Mouse (Mus musculus): ENCODE data around the gene Slco3a1. TPM values are rescaled to one million over a fixed set of nuclear protein-coding genes. Genes with fewer than 3 reads are reported as not detected.
A peak's percentile ranks its signal among the peaks of the same experiment; 100 is the strongest.

Gene Slco3a1
- polyA plus RNA-seq, 1 experiment from 2014 or later, result 19.6 TPM

GRCm38 (mm10) chr7:74487727-74488126, 66.9 kb downstream of the Slco3a1 start:
- no peak overlapping the region for H3K4me3 ChIP-seq (ENCODE audit: low read length)
- WGBS, result 68% methylated on average over 3 of the region's 3 CpGs
- no peak overlapping the region for H3K4me2 ChIP-seq (replicated peaks; ENCODE audit: low read depth, low read length)
- H3K4me1 ChIP-seq (ENCODE audit: control insufficient read depth, insufficient read depth, low read length), result peaks cover 10% of the 10 kb centered on the region
- H3K27ac ChIP-seq (ENCODE audit: low read depth, low read length), result no peak overlapping the region
- no peaks in the 10 kb centered on the region for H3K9me3 ChIP-seq (ENCODE audit: control insufficient read depth, low read length)
- H3K9ac ChIP-seq (ENCODE audit: low read depth, low read length), result no peak overlapping the region
- no peaks in the 10 kb centered on the region for H3K36me3 ChIP-seq (ENCODE audit: control insufficient read depth, insufficient read depth, low read length)
- no peak for ATAC-seq (ENCODE audit: low FRiP score, low TSS enrichment)
- H3K27me3 ChIP-seq (ENCODE audit: control insufficient read depth, insufficient read depth, low read length), result no peaks in the 10 kb centered on the region

DNA sequence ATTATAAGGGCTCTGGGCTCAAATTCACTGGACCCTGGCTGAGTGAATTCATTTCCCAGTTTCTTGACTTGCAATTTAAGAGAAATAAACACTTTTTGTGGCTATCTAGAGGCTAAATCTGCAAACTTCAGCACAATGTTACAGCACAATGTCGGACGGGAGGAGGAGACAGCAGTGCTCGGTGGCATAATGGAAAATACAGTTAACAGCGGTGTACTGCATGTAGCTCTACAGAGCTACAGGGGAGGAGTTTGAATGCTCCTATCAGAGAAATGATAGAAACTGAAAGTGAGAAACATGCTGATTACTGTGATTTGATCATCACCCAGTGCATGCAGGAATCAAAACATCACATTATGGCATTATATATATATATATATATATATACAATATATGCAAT, 68.5 kb downstream of the Slco3a1 start:
- Histone ChIP-seq H3K9ac (ENCODE audit: low read depth, low read length) (no peak overlapping the region), H3K4me3 (ENCODE audit: low read length) (no peak overlapping the region), H3K4me2 (replicated peaks; ENCODE audit: low read depth, low read length) (no peak overlapping the region), H3K36me3 (ENCODE audit: control insufficient read depth, insufficient read depth, low read length) (no peaks in the 10 kb centered on the region), H3K9me3 (ENCODE audit: control insufficient read depth, low read length) (no peaks in the 10 kb centered on the region), H3K4me1 (ENCODE audit: control insufficient read depth, insufficient read depth, low read length) (peaks cover 17% of the 10 kb centered on the region), H3K27ac (ENCODE audit: low read depth, low read length) (no peak overlapping the region), H3K27me3 (ENCODE audit: control insufficient read depth, insufficient read depth, low read length) (no peaks in the 10 kb centered on the region)
- ATAC-seq (ENCODE audit: low FRiP score, low TSS enrichment), result no peak
- 88% methylated on average over 4 of the region's 4 CpGs for WGBS

DNA sequence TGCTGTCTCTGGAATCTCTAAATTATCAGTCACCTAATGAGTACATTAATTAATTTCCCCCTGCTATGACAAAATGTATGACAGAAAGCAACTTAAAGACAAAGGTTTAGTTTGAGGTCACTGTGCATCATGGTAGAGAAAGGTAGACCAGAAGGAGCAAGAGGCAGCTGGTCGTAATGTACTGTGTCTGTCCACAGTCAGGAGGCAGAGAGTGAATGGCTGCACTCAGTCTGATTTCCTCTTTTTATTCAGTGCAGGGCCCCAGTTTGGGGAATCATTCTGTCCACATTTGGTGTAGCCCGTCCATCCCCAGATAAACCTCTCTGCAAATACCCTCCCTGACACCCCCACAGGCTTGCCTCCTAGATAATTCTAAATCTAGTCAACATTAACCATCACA, 68.9 kb downstream of the Slco3a1 start:
- H3K9me3 ChIP-seq (ENCODE audit: control insufficient read depth, low read length), result no peaks in the 10 kb centered on the region
- H3K9ac ChIP-seq (ENCODE audit: low read depth, low read length), result no peak overlapping the region
- 90% methylated on average over 2 of the region's 2 CpGs for WGBS

GRCm38 (mm10) chr7:74484024-74484385, 70.6 kb downstream of the Slco3a1 start:
- H3K4me3 ChIP-seq (ENCODE audit: low read length), result no peak overlapping the region
- H3K36me3 ChIP-seq (ENCODE audit: control insufficient read depth, insufficient read depth, low read length), result no peaks in the 10 kb centered on the region
- no peaks in the 10 kb centered on the region for H3K9me3 ChIP-seq (ENCODE audit: control insufficient read depth, low read length)
- peaks cover 23% of the 10 kb centered on the region for H3K4me1 ChIP-seq (ENCODE audit: control insufficient read depth, insufficient read depth, low read length)
- no peak overlapping the region for H3K4me2 ChIP-seq (replicated peaks; ENCODE audit: low read depth, low read length)
- H3K27ac ChIP-seq (ENCODE audit: low read depth, low read length), result no peak overlapping the region
- H3K9ac ChIP-seq (ENCODE audit: low read depth, low read length), result no peak overlapping the region
- no peak for ATAC-seq (ENCODE audit: low FRiP score, low TSS enrichment)
- H3K27me3 ChIP-seq (ENCODE audit: control insufficient read depth, insufficient read depth, low read length), result no peaks in the 10 kb centered on the region
- 81% methylated on average over 2 of the region's 2 CpGs for WGBS

More for the DNA sequence above, 68.9 kb downstream of the Slco3a1 start:
- Histone ChIP-seq H3K36me3 (ENCODE audit: control insufficient read depth, insufficient read depth, low read length) (no peaks in the 10 kb centered on the region), H3K4me3 (ENCODE audit: low read length) (no peak overlapping the region), H3K27me3 (ENCODE audit: control insufficient read depth, insufficient read depth, low read length) (no peaks in the 10 kb centered on the region), H3K4me1 (ENCODE audit: control insufficient read depth, insufficient read depth, low read length) (peaks cover 21% of the 10 kb centered on the region), H3K27ac (ENCODE audit: low read depth, low read length) (no peak overlapping the region), H3K4me2 (replicated peaks; ENCODE audit: low read depth, low read length) (no peak overlapping the region)
- ATAC-seq (ENCODE audit: low FRiP score, low TSS enrichment), result no peak

GRCm38 (mm10) chr7:74483294-74484023, 71.1 kb downstream of the Slco3a1 start:
- Histone ChIP-seq H3K9ac (ENCODE audit: low read depth, low read length) (no peak overlapping the region), H3K4me3 (ENCODE audit: low read length) (no peak overlapping the region), H3K4me1 (ENCODE audit: control insufficient read depth, insufficient read depth, low read length) (peaks cover 23% of the 10 kb centered on the region), H3K4me2 (replicated peaks; ENCODE audit: low read depth, low read length) (no peak overlapping the region), H3K36me3 (ENCODE audit: control insufficient read depth, insufficient read depth, low read length) (no peaks in the 10 kb centered on the region), H3K27me3 (ENCODE audit: control insufficient read depth, insufficient read depth, low read length) (no peaks in the 10 kb centered on the region), H3K9me3 (ENCODE audit: control insufficient read depth, low read length) (no peaks in the 10 kb centered on the region), H3K27ac (ENCODE audit: low read depth, low read length) (no peak overlapping the region)
- peak; percentile 75 for ATAC-seq (ENCODE audit: low FRiP score, low TSS enrichment)
- 24% methylated on average over 3 of the region's 3 CpGs for WGBS

GRCm38 (mm10) chr7:74471740-74472139, 82.8 kb downstream of the Slco3a1 start:
- no peak for ATAC-seq (ENCODE audit: low FRiP score, low TSS enrichment)

DNA sequence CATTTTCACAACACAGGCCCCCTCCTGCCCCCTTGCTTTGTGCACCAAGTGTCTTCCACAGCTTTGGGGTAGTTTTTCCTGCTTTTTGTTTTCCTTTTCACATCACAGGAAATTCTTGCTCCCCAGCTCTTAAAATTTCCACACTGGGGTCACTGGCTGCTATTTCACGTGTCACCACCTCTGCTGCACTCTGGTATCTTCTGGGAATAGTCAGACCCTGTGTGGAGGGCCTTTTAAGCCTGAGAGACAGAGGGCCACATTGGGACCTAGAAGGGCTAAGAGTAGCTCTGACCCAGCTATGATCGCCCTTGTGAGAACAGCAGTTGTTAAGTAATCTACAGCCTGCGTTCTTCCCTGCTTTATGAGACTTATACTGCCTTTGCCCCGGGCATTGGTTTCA, 87.7 kb downstream of the Slco3a1 start:
- Histone ChIP-seq H3K9me3 (ENCODE audit: control insufficient read depth, low read length) (no peaks in the 10 kb centered on the region), H3K27ac (ENCODE audit: low read depth, low read length) (no peak overlapping the region; the same call in 1 of the 2 replicates), H3K4me2 (replicated peaks; ENCODE audit: low read depth, low read length) (no peak overlapping the region), H3K4me3 (ENCODE audit: low read length) (no peak overlapping the region), H3K4me1 (ENCODE audit: control insufficient read depth, insufficient read depth, low read length) (peaks cover 12% of the 10 kb centered on the region), H3K27me3 (ENCODE audit: control insufficient read depth, insufficient read depth, low read length) (no peaks in the 10 kb centered on the region), H3K36me3 (ENCODE audit: control insufficient read depth, insufficient read depth, low read length) (no peaks in the 10 kb centered on the region), H3K9ac (ENCODE audit: low read depth, low read length) (no peak overlapping the region)
- no peak for ATAC-seq (ENCODE audit: low FRiP score, low TSS enrichment)
- 31% methylated on average over 4 of the region's 4 CpGs for WGBS

More at GRCm38 (mm10) chr7:74471740-74472139, 82.8 kb downstream of the Slco3a1 start:
- Histone ChIP-seq H3K4me1 (ENCODE audit: control insufficient read depth, insufficient read depth, low read length) (peaks cover 8% of the 10 kb centered on the region), H3K27me3 (ENCODE audit: control insufficient read depth, insufficient read depth, low read length) (no peaks in the 10 kb centered on the region), H3K4me2 (replicated peaks; ENCODE audit: low read depth, low read length) (no peak overlapping the region), H3K4me3 (ENCODE audit: low read length) (no peak overlapping the region), H3K9ac (ENCODE audit: low read depth, low read length) (no peak overlapping the region), H3K27ac (ENCODE audit: low read depth, low read length) (no peak overlapping the region), H3K36me3 (ENCODE audit: control insufficient read depth, insufficient read depth, low read length) (no peaks in the 10 kb centered on the region), H3K9me3 (ENCODE audit: control insufficient read depth, low read length) (no peaks in the 10 kb centered on the region)
- 81% methylated on average over 7 of the region's 7 CpGs for WGBS

GRCm38 (mm10) chr7:74464638-74465037, 89.9 kb downstream of the Slco3a1 start:
- Histone ChIP-seq H3K27ac (ENCODE audit: low read depth, low read length) (no peak overlapping the region), H3K9me3 (ENCODE audit: control insufficient read depth, low read length) (no peaks in the 10 kb centered on the region), H3K9ac (ENCODE audit: low read depth, low read length) (no peak overlapping the region), H3K4me3 (ENCODE audit: low read length) (no peak overlapping the region), H3K36me3 (ENCODE audit: control insufficient read depth, insufficient read depth, low read length) (no peaks in the 10 kb centered on the region), H3K4me1 (ENCODE audit: control insufficient read depth, insufficient read depth, low read length) (peaks cover 12% of the 10 kb centered on the region), H3K4me2 (replicated peaks; ENCODE audit: low read depth, low read length) (no peak overlapping the region), H3K27me3 (ENCODE audit: control insufficient read depth, insufficient read depth, low read length) (no peaks in the 10 kb centered on the region)
- WGBS, result 75% methylated on average over 7 of the region's 7 CpGs
- ATAC-seq (ENCODE audit: low FRiP score, low TSS enrichment), result no peak

DNA sequence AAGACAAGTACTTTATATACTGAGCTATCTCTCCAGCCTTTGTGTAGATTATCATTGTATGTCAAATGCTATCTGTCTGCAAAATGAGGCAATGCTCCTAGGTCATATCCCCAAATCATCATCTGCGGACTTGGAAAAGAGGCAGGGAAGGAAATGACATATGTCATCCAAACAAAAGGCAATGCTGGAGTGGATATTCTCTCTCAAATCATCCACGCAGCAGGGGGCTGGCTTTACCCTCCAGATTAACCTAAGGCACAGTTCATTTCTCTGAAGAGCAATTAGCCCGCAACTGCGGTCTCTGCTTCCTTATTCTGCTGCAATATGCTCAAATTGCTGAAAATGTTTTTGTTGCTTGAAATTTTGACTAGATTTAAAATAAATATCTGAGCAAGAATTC, 92.1 kb downstream of the Slco3a1 start:
- no peaks in the 10 kb centered on the region for H3K9me3 ChIP-seq (ENCODE audit: control insufficient read depth, low read length)
- H3K9ac ChIP-seq (ENCODE audit: low read depth, low read length), result no peak overlapping the region
- ATAC-seq (ENCODE audit: low FRiP score, low TSS enrichment), result no peak
- 84% methylated on average over 4 of the region's 4 CpGs for WGBS
- H3K27me3 ChIP-seq (ENCODE audit: control insufficient read depth, insufficient read depth, low read length), result no peaks in the 10 kb centered on the region
- no peak overlapping the region for H3K4me2 ChIP-seq (replicated peaks; ENCODE audit: low read depth, low read length)
- H3K27ac ChIP-seq (ENCODE audit: low read depth, low read length), result no peak overlapping the region
- peaks cover 19% of the 10 kb centered on the region for H3K4me1 ChIP-seq (ENCODE audit: control insufficient read depth, insufficient read depth, low read length)
- H3K36me3 ChIP-seq (ENCODE audit: control insufficient read depth, insufficient read depth, low read length), result no peaks in the 10 kb centered on the region
- no peak overlapping the region for H3K4me3 ChIP-seq (ENCODE audit: low read length)
